Mouse (Mus musculus): ENCODE results near the gene Pmepa1.

- TF ChIP-seq GATA1 (IDR thresholded peaks at IDR 0.05; ENCODE audit: borderline replicate concordance, low read length) (no peak), FLI1 (IDR thresholded peaks at IDR 0.05; ENCODE audit: low read length) (no peak)
These were observed 49.5 kb downstream of the Pmepa1 start for GRCm38 (mm10) chr2:173226792-173227191.
